Mouse (Mus musculus) forebrain, embryonic 10.5 days (tissue): Measurements from ENCODE around the gene Wif1. TPM values are rescaled to one million over a fixed set of nuclear protein-coding genes. Genes with fewer than 3 reads are reported as not detected.

Experiments used
- DNase-seq: peaks from one replicate; pipeline ENCODE4 v3.0.0-alpha.2; 2017; ENCODE audit warnings: low spot score; ENCODE audit errors: extremely low spot score
- H3K27ac ChIP-seq: fragments of 300-500 bp; sonication (generic); 2 replicates; pipeline ENCODE4 v1.5.1; 2016; ENCODE audit warnings: mild to moderate bottlenecking
- H3K27me3 ChIP-seq: fragments of 300-500 bp; sonication (generic); 2 replicates; pipeline ENCODE4 v1.6.1; 2016; ENCODE audit warnings: mild to moderate bottlenecking; ENCODE audit not compliant: poor library complexity, severe bottlenecking
- H3K36me3 ChIP-seq: fragments of 300-500 bp; sonication (generic); replicated peaks from 2 replicates; pipeline ENCODE4 v1.6.1; 2016; ENCODE audit warnings: mild to moderate bottlenecking, moderate library complexity
- H3K4me1 ChIP-seq: fragments of 300-500 bp; sonication (generic); 2 replicates; pipeline ENCODE4 v1.6.1; 2016
- H3K4me3 ChIP-seq: fragments of 300-500 bp; sonication (generic); 2 replicates; pipeline ENCODE4 v1.5.1; 2016; ENCODE audit warnings: mild to moderate bottlenecking, moderate library complexity
- H3K9me3 ChIP-seq: fragments of 300-500 bp; sonication (generic); 2 replicates; pipeline ENCODE4 v1.6.1; 2016; ENCODE audit warnings: mild to moderate bottlenecking, moderate library complexity
- WGBS: fragments of 180-500 bp; shearing (Covaris S2); methylation state at CpG from one replicate; pipeline ENCODE4 v1.1.7; 2016; 5-methylcytosine and 5-hydroxymethylcytosine counted together
- polyA plus RNA-seq: library from polyadenylated mRNA; unstranded; fragments of >200 nt; fragmentation: Nextera tagmentation; extraction: Ambion mirVana; gene quantifications from 2 replicates; pipeline ENCODE4 v1.2.1, GENCODE M21; 2016

Wif1 gene
- polyA plus RNA-seq, 1 experiment from 2014 or later, result 2.7 TPM

DNA sequence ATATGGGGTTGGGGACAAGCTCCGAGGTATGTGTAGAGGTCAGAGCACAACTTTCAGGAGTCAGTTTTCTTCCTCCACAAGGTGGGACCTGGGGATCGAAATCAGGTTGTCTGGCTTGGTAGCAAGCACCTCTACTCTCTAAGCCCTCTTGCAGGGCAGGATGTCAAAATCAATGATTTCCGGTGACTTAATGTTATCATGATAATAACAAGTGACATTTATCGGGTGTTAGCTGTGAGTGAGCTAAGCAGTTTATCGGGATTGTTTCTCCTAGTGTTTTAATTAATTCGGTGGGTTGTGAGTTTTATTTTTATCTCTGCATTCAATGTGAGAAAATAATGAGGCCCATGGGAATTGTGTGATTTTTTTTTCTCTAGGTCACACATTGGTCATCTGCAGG is 18.3 kb downstream of the Wif1 start:
- 91% methylated on average over 6 of the region's 6 CpGs for WGBS
- Histone ChIP-seq H3K9me3 (no peaks in the 10 kb centered on the region), H3K27me3 (no peaks in the 10 kb centered on the region), H3K4me3 (no peak overlapping the region), H3K36me3 (no peaks in the 10 kb centered on the region), H3K27ac (no peak overlapping the region), H3K4me1 (peaks cover 19% of the 10 kb centered on the region)
- no peak for DNase-seq

DNA sequence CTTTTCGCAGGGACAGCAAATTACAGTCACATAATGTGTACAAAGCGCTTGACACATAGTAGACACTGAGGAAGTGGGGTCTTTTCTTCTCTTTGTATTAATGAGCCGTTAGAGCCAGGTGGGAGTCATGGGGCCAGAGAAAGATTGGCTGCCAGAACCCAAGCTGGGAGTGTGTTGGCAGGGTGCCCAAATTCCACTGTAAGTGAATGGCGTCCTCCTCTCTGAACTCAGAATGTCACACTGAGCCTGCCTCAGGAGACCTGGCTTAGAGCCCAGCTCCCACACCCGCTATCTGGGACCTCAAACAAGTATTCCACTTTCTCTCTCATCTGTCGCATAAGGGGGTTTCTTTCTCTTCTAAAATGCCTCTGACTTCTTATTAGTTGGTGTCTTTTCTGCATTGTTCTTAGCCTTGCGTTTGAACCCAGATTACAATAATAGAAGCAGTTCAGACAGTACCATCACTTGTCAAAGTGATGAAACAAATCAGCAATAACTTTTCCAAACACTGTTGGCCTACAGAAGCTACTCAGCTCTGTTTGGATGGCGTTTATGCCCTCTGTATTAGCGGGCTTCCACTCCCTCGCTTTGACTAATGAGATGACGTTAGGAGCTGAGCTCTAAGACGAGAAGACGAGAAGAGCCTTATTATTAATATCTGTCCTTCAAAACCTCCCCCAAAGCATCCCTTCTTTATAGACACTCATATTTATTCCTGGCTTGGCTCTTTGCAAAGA is 21.9 kb downstream of the Wif1 start:
- H3K4me1 ChIP-seq, result peaks cover 19% of the 10 kb centered on the region
- 74% methylated on average over 13 of the region's 13 CpGs for WGBS
- no peak for DNase-seq
- peak overlapping the region; percentile 48; the same call in 1 of the 2 replicates for H3K27ac ChIP-seq
- no peaks in the 10 kb centered on the region for H3K9me3 ChIP-seq
- H3K27me3 ChIP-seq, result no peaks in the 10 kb centered on the region
- H3K36me3 ChIP-seq, result no peaks in the 10 kb centered on the region
- H3K4me3 ChIP-seq, result no peak overlapping the region

DNA sequence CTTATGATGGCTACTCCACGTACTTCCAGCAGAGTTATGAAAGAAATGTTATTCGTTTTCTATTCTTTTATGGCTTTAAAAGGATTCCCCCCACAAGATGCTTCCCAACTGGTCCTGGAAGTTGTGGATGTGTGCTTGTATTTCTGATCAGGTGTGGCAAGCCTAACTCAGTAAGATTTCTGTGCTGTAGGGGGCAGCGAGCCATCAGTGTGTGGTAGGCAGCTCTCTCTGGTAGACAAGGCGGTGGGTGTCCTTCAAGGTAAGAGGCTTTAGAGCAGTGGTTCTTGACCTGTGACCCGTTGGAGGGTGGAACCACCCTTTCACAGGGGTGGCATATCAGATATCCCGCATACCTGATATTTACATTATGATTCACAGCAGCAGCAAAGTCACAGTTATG is 23.1 kb downstream of the Wif1 start:
- Histone ChIP-seq H3K4me1 (peaks cover 19% of the 10 kb centered on the region), H3K36me3 (no peaks in the 10 kb centered on the region), H3K27me3 (no peaks in the 10 kb centered on the region), H3K27ac (no peak overlapping the region), H3K4me3 (no peak overlapping the region), H3K9me3 (no peaks in the 10 kb centered on the region)
- no peak for DNase-seq
- WGBS, result 85% methylated on average over 6 of the region's 6 CpGs

DNA sequence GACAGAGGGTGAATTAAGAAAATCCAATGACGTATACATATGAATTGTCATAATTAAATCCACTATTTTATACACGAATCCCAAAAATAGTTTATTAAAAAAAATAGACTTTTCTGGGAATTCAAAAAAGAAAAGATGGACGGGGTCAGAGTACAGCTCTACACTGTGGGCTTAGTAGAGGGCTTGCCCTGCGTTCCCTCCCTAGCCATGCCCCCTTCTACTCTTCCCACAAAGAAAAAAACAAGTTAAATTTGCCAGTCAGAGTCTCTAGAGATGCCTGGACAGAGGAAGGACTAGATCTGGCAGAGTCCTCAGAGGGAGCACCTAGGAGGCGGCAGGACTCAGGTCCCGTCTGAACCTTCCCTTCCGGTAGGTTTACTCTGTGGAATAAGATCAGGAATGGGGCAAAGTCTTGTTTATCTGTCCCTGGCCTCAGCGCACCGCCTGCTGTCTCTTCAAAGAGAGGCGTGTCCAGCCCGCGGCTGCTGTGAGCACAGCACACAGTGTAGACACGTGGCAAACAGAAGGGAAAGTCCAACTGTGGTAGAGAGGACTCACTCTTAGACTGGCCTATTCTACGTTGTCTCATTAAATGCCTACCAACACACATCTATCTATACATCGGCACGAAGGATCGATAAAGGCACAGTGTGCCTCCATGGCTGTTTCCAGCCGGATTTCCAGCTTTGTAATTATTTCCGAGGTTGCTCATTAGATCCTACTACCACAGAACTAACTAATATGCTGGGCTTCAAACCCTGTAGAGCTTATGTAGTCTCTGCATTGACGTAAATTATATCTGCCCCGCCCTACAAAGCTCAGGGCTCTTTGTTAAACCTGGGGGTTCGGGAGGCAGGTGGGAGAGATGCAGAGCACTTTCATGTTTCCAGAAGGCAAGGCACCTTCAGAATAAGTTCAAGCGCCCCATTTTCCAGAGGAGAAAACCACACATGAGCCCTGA is 25.6 kb downstream of the Wif1 start:
- H3K27me3 ChIP-seq, result no peaks in the 10 kb centered on the region
- H3K27ac ChIP-seq, result no peak overlapping the region
- DNase-seq, result no peak
- H3K9me3 ChIP-seq, result 0 out of 2 replicates have a peak, but pooled peaks cover 3% of the 10 kb centered on the region
- WGBS, result 82% methylated on average over 23 of the region's 23 CpGs
- no peaks in the 10 kb centered on the region for H3K36me3 ChIP-seq
- H3K4me1 ChIP-seq, result peaks cover 18% of the 10 kb centered on the region
- no peak overlapping the region for H3K4me3 ChIP-seq

DNA sequence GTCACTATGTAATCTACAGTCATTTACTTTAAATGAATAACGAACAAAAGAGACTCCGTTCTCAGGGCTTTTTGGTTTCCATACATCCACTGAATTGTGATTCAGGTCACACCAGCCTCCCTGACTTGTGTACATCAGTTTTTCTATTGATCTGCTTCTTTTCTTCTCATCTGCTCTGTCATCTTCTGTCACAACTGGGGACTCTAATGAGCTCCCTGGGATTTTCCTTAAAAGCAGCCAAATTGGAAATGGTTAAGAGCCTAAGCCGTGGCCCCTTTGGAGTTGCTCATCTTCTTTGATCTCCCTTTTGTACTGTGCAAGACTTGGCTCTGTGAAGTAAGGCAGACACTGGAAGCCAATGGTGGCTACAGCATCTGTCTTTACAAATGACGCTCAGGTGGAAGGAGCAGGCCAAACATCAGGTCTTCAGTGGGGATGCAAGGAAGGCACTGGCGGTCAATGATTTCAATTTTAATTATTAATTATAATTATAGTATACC is 27.6 kb downstream of the Wif1 start:
- DNase-seq, result no peak
- no peaks in the 10 kb centered on the region for H3K36me3 ChIP-seq
- no peak overlapping the region for H3K4me3 ChIP-seq
- H3K4me1 ChIP-seq, result no peaks in the 10 kb centered on the region; the same call in 1 of the 2 replicates
- 74% methylated on average over 5 of the region's 5 CpGs for WGBS
- H3K9me3 ChIP-seq, result 0 out of 2 replicates have a peak, but pooled peaks cover 3% of the 10 kb centered on the region
- H3K27me3 ChIP-seq, result no peaks in the 10 kb centered on the region
- H3K27ac ChIP-seq, result no peak overlapping the region

DNA sequence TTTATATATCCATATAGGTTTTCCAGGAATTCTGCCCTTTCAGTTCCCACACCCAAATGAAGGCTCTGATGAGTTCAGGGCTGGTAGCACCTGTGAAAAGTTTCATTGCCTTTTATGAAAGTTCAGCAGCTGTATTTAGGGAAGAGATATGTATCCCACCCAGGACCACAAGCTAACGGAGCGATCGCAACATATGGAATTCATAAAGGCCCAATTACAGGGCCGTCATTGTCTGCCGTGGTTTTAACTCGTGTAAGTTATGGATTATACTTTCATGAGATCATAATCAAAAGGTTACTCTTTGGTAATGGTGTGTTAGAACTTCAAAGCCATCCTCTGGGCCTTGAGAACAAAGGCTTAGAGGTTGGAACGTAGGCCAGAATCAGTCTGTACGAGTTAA is 28.9 kb downstream of the Wif1 start:
- WGBS, result 85% methylated on average over 8 of the region's 8 CpGs
- 0 out of 2 replicates have a peak, but pooled peaks cover 3% of the 10 kb centered on the region for H3K9me3 ChIP-seq
- no peak overlapping the region for H3K27ac ChIP-seq
- DNase-seq, result no peak
- no peaks in the 10 kb centered on the region for H3K27me3 ChIP-seq
- H3K4me3 ChIP-seq, result no peak overlapping the region
- H3K36me3 ChIP-seq, result no peaks in the 10 kb centered on the region
- no peaks in the 10 kb centered on the region; the same call in 1 of the 2 replicates for H3K4me1 ChIP-seq

DNA sequence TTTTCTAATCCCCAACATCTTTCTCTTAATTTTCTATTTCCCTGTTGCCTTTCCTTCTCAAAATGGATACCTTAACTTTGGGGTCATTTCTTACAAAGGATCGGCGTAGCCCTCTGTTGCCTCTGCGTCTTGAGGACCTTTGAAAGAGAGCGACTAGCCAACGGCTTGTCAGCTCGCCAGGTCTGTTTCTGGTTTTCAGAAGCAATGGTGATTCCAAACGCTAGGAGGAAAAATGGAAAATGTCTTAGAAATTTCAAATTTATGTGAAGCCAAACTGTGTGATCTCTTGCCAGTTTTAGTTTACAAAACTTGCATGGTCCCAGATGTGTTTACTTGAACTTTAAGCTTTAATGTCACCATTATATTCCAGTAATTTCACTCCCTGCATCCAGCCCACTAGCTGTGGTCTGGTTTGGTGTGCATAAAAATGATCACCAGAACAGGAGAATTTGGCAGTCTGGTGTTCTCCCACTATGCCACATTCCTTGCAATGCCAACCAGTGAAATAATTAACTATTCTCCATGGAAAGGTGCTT is 33.7 kb downstream of the Wif1 start:
- Histone ChIP-seq H3K4me1 (no peaks in the 10 kb centered on the region), H3K36me3 (no peaks in the 10 kb centered on the region), H3K27ac (no peak overlapping the region), H3K9me3 (0 out of 2 replicates have a peak, but pooled peaks cover 3% of the 10 kb centered on the region), H3K27me3 (no peaks in the 10 kb centered on the region), H3K4me3 (no peak overlapping the region)
- 90% methylated on average over 7 of the region's 7 CpGs for WGBS
- no peak for DNase-seq

DNA sequence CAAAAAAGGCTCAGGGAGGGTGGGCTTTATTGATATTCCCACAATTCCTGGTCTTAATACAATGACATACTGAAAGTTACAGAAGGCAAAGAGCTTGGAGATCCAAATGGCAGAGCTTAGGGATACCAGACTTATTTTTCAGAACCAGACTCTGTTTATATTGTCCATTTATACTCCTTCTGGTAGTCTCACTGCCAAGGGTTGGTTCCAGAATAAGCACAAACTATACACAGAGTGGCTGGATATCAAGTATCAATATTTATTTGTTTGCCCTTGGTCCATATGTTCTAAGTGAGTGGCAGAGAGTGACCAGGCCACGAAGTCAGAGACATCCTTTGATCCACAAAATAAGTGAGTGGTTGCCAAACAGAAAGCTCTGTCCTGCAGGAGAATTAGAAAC is 34.2 kb downstream of the Wif1 start:
- WGBS, result 65% methylated on average over 1 of the region's 1 CpGs
- H3K9me3 ChIP-seq, result no peaks in the 10 kb centered on the region
- H3K27ac ChIP-seq, result no peak overlapping the region
- H3K27me3 ChIP-seq, result no peaks in the 10 kb centered on the region
- H3K36me3 ChIP-seq, result no peaks in the 10 kb centered on the region
- H3K4me3 ChIP-seq, result no peak overlapping the region
- no peaks in the 10 kb centered on the region for H3K4me1 ChIP-seq
- DNase-seq, result no peak

DNA sequence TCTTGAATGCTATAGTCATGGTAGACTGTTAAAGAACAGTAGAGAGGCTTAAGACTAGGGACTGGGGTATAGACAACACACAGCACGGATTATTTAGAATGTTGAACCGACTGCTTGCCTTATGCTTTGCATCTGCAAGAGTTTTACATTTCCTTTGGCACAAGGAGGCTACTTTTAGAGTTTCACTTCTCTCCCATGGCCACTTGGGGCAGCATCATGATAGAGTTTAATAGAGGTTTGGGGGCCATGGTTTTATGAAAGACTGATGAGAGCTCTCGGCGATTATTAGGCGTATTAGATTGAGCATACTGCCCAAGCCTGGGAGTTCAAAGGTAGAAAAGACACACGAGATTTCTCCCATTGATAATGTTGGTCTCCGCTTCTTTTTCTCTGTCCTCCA is 37.0 kb downstream of the Wif1 start:
- 75% methylated on average over 7 of the region's 7 CpGs for WGBS
- no peaks in the 10 kb centered on the region for H3K27me3 ChIP-seq
- no peak overlapping the region for H3K27ac ChIP-seq
- H3K4me3 ChIP-seq, result no peak overlapping the region
- no peaks in the 10 kb centered on the region for H3K36me3 ChIP-seq
- no peak for DNase-seq
- H3K9me3 ChIP-seq, result no peaks in the 10 kb centered on the region
- 0 out of 2 replicates have a peak, but pooled peaks cover 3% of the 10 kb centered on the region for H3K4me1 ChIP-seq

DNA sequence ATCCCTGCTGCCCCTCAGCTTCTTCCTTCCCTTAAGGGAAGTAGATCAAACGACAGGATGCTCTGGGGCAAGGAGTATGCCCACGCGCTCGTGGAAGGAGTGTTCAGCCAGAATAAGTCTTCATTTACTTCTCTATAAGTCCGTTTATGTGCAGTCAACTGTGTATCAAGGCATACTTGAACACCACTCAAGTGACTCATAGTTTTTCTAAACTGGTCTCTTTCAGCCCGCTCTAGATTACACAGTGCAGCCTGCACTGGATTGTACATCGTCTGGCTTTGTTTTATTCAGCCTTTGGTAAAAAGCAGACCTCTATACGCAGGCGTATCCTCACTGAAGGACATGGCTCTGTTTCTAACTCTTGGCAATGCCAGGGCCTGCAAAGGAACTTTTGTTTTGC is 46.7 kb downstream of the Wif1 start:
- no peak overlapping the region for H3K27ac ChIP-seq
- no peaks in the 10 kb centered on the region for H3K4me1 ChIP-seq
- DNase-seq, result no peak
- no peak overlapping the region for H3K4me3 ChIP-seq
- 0 out of 2 replicates have a peak, but pooled peaks cover 5% of the 10 kb centered on the region for H3K9me3 ChIP-seq
- H3K27me3 ChIP-seq, result no peaks in the 10 kb centered on the region
- no peaks in the 10 kb centered on the region for H3K36me3 ChIP-seq
- 90% methylated on average over 9 of the region's 9 CpGs for WGBS

DNA sequence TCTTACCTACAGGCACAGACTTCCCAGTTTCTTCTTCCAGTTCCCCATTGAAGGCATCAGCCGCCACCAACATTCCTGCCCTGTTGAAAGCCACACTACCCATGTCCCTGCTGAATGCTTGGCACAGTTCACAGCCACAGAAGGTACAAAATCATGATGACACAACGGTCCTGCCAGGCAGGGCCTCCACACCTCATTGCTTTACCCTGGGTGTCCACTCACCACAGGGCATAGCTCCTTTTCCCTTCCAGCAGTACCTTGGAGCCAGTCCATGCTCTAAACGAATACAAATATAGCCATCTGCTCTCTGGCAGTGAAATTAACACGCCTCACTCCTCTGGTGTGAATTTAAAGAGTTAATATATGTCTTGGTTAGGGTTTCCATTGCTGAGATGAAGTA is 49.1 kb downstream of the Wif1 start:
- DNase-seq, result no peak
- no peaks in the 10 kb centered on the region for H3K9me3 ChIP-seq
- no peaks in the 10 kb centered on the region for H3K27me3 ChIP-seq
- H3K27ac ChIP-seq, result no peak overlapping the region
- WGBS, result 89% methylated on average over 4 of the region's 4 CpGs
- H3K4me3 ChIP-seq, result no peak overlapping the region
- no peaks in the 10 kb centered on the region for H3K36me3 ChIP-seq
- H3K4me1 ChIP-seq, result no peaks in the 10 kb centered on the region

DNA sequence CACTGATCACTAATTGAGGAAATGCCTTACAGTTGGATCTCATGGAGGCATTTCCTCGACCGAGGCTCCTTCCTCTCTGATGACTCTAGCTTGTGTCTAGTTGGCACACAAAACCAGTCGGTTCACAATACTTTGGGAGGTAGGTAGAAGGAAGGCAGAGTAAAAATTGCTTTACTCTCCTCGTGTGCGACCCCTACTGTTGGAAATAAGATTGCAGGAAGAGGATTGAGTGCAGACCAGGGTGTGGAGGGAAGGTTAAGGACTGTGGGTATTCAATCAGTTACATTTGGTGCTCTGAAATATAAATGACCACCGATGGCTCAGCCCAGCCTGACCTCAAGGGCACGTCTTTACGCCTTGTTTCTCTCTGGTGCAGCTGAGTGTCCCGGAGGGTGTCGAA is 49.8 kb downstream of the Wif1 start:
- Histone ChIP-seq H3K4me1 (no peaks in the 10 kb centered on the region), H3K36me3 (no peaks in the 10 kb centered on the region), H3K9me3 (no peaks in the 10 kb centered on the region), H3K4me3 (no peak overlapping the region), H3K27ac (no peak overlapping the region), H3K27me3 (no peaks in the 10 kb centered on the region)
- DNase-seq, result no peak
- 67% methylated on average over 10 of the region's 10 CpGs for WGBS
